Mouse (Mus musculus): ENCODE measurements around the gene Rsph10b. TPM values are rescaled to one million over a fixed set of nuclear protein-coding genes. Genes with fewer than 3 reads are reported as not detected.
"Not testable (repeated sequence)": the region's sequence is repeated elsewhere in the genome, so short reads cannot be mapped to it uniquely, and the experiment has no call there.

Gene Rsph10b
- polyA plus RNA-seq, 1 experiment from 2014 or later, result 0.48 TPM

- no peak for ATAC-seq (ENCODE audit: insufficient read depth, low FRiP score, low read depth)
- no peaks in the 10 kb centered on the region for H3K27me3 ChIP-seq (replicated peaks)
- no peaks in the 10 kb centered on the region for H3K4me1 ChIP-seq
- WGBS, result 94% methylated on average over 15 of the region's 15 CpGs
- no peak overlapping the region for H3K27ac ChIP-seq
- peaks cover 56% of the 10 kb centered on the region for H3K36me3 ChIP-seq
- H3K9ac ChIP-seq, result no peak overlapping the region
- no peaks in the 10 kb centered on the region for H3K9me3 ChIP-seq
- no peak overlapping the region for H3K4me3 ChIP-seq (replicated peaks)
- H3K4me2 ChIP-seq, result no peak overlapping the region
These were observed 69.8 kb downstream of the Rsph10b start for GRCm38 (mm10) chr5:144002461-144003192.

- not testable (repeated sequence) for H3K27me3 ChIP-seq (replicated peaks); ATAC-seq (ENCODE audit: insufficient read depth, low FRiP score, low read depth); H3K4me1 ChIP-seq; H3K9me3 ChIP-seq; H3K27ac ChIP-seq; H3K9ac ChIP-seq
- Histone ChIP-seq H3K36me3 (peaks cover 27% of the 10 kb centered on the region), H3K4me2 (peak overlapping the region; percentile 43), H3K4me3 (replicated peaks) (peak overlapping the region; percentile 61)
- WGBS, result 58% methylated on average over 13 of the region's 13 CpGs
These were observed 80.7 kb downstream of the Rsph10b start for GRCm38 (mm10) chr5:144013366-144014134.

GRCm38 (mm10) chr5:144014551-144015311 lies 81.9 kb downstream of the Rsph10b start, which contains the start of gene Ccz1:
Gene Ccz1 (minus strand): TSS chr5:144014877.
- peak; percentile 99 for ATAC-seq (ENCODE audit: insufficient read depth, low FRiP score, low read depth)
- H3K36me3 ChIP-seq, result peaks cover 17% of the 10 kb centered on the region
- no peaks in the 10 kb centered on the region for H3K27me3 ChIP-seq (replicated peaks)
- H3K4me3 ChIP-seq (replicated peaks), result peak within 1 kb of the TSS; percentile 61
- H3K27ac ChIP-seq, result peak within 1 kb of the TSS; percentile 74
- H3K4me2 ChIP-seq, result peak within 1 kb of the TSS; percentile 43
- no peaks in the 10 kb centered on the region for H3K9me3 ChIP-seq
- peak within 1 kb of the TSS; percentile 59 for H3K9ac ChIP-seq
- WGBS, result 3% methylated on average over 47 of the region's 47 CpGs
- H3K4me1 ChIP-seq, result peaks cover 3% of the 10 kb centered on the region; the same call in 1 of the 2 replicates

- ATAC-seq (ENCODE audit: insufficient read depth, low FRiP score, low read depth), result 0 out of 2 replicates have a peak, but pooled peaks have one; percentile 37
These were observed 82.4 kb downstream of the Rsph10b start for GRCm38 (mm10) chr5:144015312-144015650.

GRCm38 (mm10) chr5:144015845-144016244 lies 83.0 kb downstream of the Rsph10b start:
- Histone ChIP-seq H3K36me3 (peaks cover 12% of the 10 kb centered on the region), H3K27ac (no peak overlapping the region), H3K27me3 (replicated peaks) (no peaks in the 10 kb centered on the region), H3K4me3 (replicated peaks) (no peak overlapping the region), H3K9ac (no peak overlapping the region), H3K4me2 (no peak overlapping the region), H3K9me3 (no peaks in the 10 kb centered on the region), H3K4me1 (peaks cover 3% of the 10 kb centered on the region; the same call in 1 of the 2 replicates)
- ATAC-seq (ENCODE audit: insufficient read depth, low FRiP score, low read depth), result no peak
- WGBS, result 84% methylated on average over 9 of the region's 9 CpGs

More at GRCm38 (mm10) chr5:144015312-144015650, 82.4 kb downstream of the Rsph10b start:
- Histone ChIP-seq H3K4me3 (replicated peaks) (peak overlapping the region; percentile 61), H3K9ac (no peak overlapping the region), H3K27me3 (replicated peaks) (no peaks in the 10 kb centered on the region), H3K4me1 (peaks cover 3% of the 10 kb centered on the region; the same call in 1 of the 2 replicates), H3K4me2 (peak overlapping the region; percentile 43), H3K27ac (no peak overlapping the region), H3K9me3 (no peaks in the 10 kb centered on the region), H3K36me3 (peaks cover 17% of the 10 kb centered on the region)
- 68% methylated on average over 3 of the region's 3 CpGs for WGBS

- Histone ChIP-seq H3K36me3 (no peaks in the 10 kb centered on the region), H3K4me1 (no peaks in the 10 kb centered on the region), H3K9ac (no peak within 1 kb of the TSS), H3K4me3 (replicated peaks) (no peak within 1 kb of the TSS), H3K27ac (no peak within 1 kb of the TSS), H3K4me2 (no peak within 1 kb of the TSS), H3K9me3 (no peaks in the 10 kb centered on the region), H3K27me3 (replicated peaks) (no peaks in the 10 kb centered on the region)
- 63% methylated on average over 11 of the region's 11 CpGs for WGBS
- ATAC-seq (ENCODE audit: insufficient read depth, low FRiP score, low read depth), result no peak
These were observed 93.9 kb downstream of the Rsph10b start, which contains the start of gene Ocm for GRCm38 (mm10) chr5:144026620-144027263. Gene Ocm (minus strand): TSS chr5:144026670.

GRCm38 (mm10) chr5:144032491-144032890 lies 99.7 kb downstream of the Rsph10b start:
- H3K9ac ChIP-seq, result no peak overlapping the region
- no peak overlapping the region for H3K4me3 ChIP-seq (replicated peaks)
- no peak overlapping the region for H3K27ac ChIP-seq
- H3K9me3 ChIP-seq, result no peaks in the 10 kb centered on the region
- no peak overlapping the region for H3K4me2 ChIP-seq
- no peaks in the 10 kb centered on the region for H3K4me1 ChIP-seq
- no peak for ATAC-seq (ENCODE audit: insufficient read depth, low FRiP score, low read depth)
- no peaks in the 10 kb centered on the region for H3K36me3 ChIP-seq
- WGBS, result 85% methylated on average over 7 of the region's 7 CpGs
- H3K27me3 ChIP-seq (replicated peaks), result no peaks in the 10 kb centered on the region

GRCm38 (mm10) chr5:144034567-144034966 lies 101.7 kb downstream of the Rsph10b start:
- Histone ChIP-seq H3K27me3 (replicated peaks) (no peaks in the 10 kb centered on the region), H3K27ac (no peak overlapping the region), H3K4me1 (no peaks in the 10 kb centered on the region), H3K36me3 (no peaks in the 10 kb centered on the region), H3K9ac (no peak overlapping the region), H3K4me2 (no peak overlapping the region), H3K9me3 (no peaks in the 10 kb centered on the region), H3K4me3 (replicated peaks) (no peak overlapping the region)
- 67% methylated on average over 7 of the region's 7 CpGs for WGBS
- no peak for ATAC-seq (ENCODE audit: insufficient read depth, low FRiP score, low read depth)

Other genes starting within 250 kb of the Rsph10b start
- gene Usp42, start 200.8 kb upstream of the Rsph10b start, polyA plus RNA-seq (2015; fragmentation: Nextera tagmentation; extraction: Ambion mirVana), result 17.2 and 18.4 TPM in 2 replicates
- gene Eif2ak1, start 115.2 kb upstream of the Rsph10b start, polyA plus RNA-seq (2015; fragmentation: Nextera tagmentation; extraction: Ambion mirVana), result 34.3 and 36.1 TPM in 2 replicates
- 0.17 and 0.22 TPM in 2 replicates for gene Ankrd61, start 35.4 kb upstream of the Rsph10b start, polyA plus RNA-seq (2015; fragmentation: Nextera tagmentation; extraction: Ambion mirVana)
- gene Aimp2, start 23.2 kb upstream of the Rsph10b start, polyA plus RNA-seq (2015; fragmentation: Nextera tagmentation; extraction: Ambion mirVana), result 88.2 and 105 TPM in 2 replicates
- gene Pms2, start 23.1 kb upstream of the Rsph10b start, polyA plus RNA-seq (2015; fragmentation: Nextera tagmentation; extraction: Ambion mirVana), result 22.7 and 24.9 TPM in 2 replicates
- gene Gm42421, start 4.9 kb upstream of the Rsph10b start, polyA plus RNA-seq (2015; fragmentation: Nextera tagmentation; extraction: Ambion mirVana), result 0.42 and 0.77 TPM in 2 replicates
- 68.4 and 76.6 TPM in 2 replicates for gene Ccz1, start 81.8 kb downstream of the Rsph10b start, polyA plus RNA-seq (2015; fragmentation: Nextera tagmentation; extraction: Ambion mirVana)
- gene Ocm, start 93.6 kb downstream of the Rsph10b start, polyA plus RNA-seq (2015; fragmentation: Nextera tagmentation; extraction: Ambion mirVana), result not detected in 2 replicates
- 6.3 and 7.9 TPM in 2 replicates for gene Lmtk2, start 167.4 kb downstream of the Rsph10b start, polyA plus RNA-seq (2015; fragmentation: Nextera tagmentation; extraction: Ambion mirVana)